ENCODE assay signal across 25 mouse cellular contexts in the genomic region with DNA sequence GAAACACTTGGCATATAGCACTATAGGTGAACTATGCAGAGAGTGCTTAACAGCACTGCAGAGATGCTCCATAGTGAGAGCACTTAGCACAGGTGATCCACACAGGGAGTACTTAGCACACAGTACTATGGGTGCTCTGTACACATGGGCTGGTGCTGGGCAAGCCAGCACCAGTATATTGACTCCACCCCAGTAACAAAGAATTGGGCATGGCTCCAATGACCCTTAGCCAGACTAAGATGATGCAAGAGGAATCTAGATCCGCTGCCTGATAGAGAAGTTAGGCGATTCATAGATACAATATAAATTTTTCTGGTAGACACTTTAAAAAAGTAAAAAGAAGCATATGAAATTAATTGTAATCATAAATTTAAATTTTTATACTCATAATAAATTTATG.
DNase-seq lines count a peak whose midpoint lies in the region; ATAC-seq and TF ChIP-seq lines count a peak whose summit lies in the region.
"Had no signal": no experiment of that assay in that cellular context is flagged by ENCODE, and none has a peak within 500 bp of the region (broad histone marks: within the 10 kb centered on the region; RNA-seq: fewer than 3 reads in every experiment).

No protein-coding gene starts in this region.

- H3K4me1 ChIP-seq in liver, adult 2 months (ENCODE audit: control insufficient read depth, insufficient read depth, low read length): peaks cover 8% of the 10 kb centered on the region; the same call in 1 of the 2 replicates
- no peaks in the 10 kb centered on the region for H3K4me1 ChIP-seq in lung, postnatal 0 days (ENCODE audit: insufficient read depth, low read depth, low read length)
- H3K4me1 ChIP-seq in forebrain, embryonic 14.5 days (ENCODE audit: control insufficient read depth, insufficient read depth, low read length): no peaks in the 10 kb centered on the region
- H3K4me1 ChIP-seq: embryonic facial prominence, embryonic 12.5 days; embryonic facial prominence, embryonic 15.5 days; heart, embryonic 12.5 days; heart, embryonic 15.5 days had no signal

- peak; percentile 7 for DNase-seq in adrenal gland, adult 2 months
- DNase-seq in adrenal gland, postnatal 25 days: no peak
- peak; percentile 93 for DNase-seq in liver, adult 2 months (ENCODE audit: extremely low read depth, low read depth, low spot score)
- no peak for DNase-seq in liver
- DNase-seq in lung, adult 18-20 months: peak; percentile 13 to 15
- DNase-seq in lung, postnatal 0 days (ENCODE audit: low spot score): no peak
- peak; percentile 22 for DNase-seq in MN1 (ENCODE audit: low spot score)
- no peak for DNase-seq in forebrain, embryonic 14.5 days (ENCODE audit: low spot score)
- DNase-seq: cerebellum, adult 11 months; cerebellum, adult 2 months; cerebellum, adult 9-11 months; cerebellum, postnatal 25 days; gastrocnemius, postnatal 25 days; heart, adult 18-20 months; heart, postnatal 10 days; heart, postnatal 36 days had no signal

- TF ChIP-seq POLR2A in liver, adult 2 months (IDR thresholded peaks at IDR 0.05; ENCODE audit: extremely low read depth, insufficient read depth, low read length): no peak

- H3K79me2 ChIP-seq in liver, adult 2 months (ENCODE audit: control insufficient read depth, insufficient read depth, low read length): no peaks in the 10 kb centered on the region

- no peak overlapping the region for H3K9ac ChIP-seq in liver, adult 2 months (ENCODE audit: low read depth, low read length)
- no peak overlapping the region for H3K9ac ChIP-seq in lung, postnatal 0 days (replicated peaks; ENCODE audit: low read depth)
- no peak overlapping the region for H3K9ac ChIP-seq in forebrain, embryonic 14.5 days (ENCODE audit: low read length)
- H3K9ac ChIP-seq: embryonic facial prominence, embryonic 12.5 days; embryonic facial prominence, embryonic 15.5 days; forebrain, embryonic 15.5 days; heart, embryonic 12.5 days; heart, embryonic 15.5 days; hindbrain, embryonic 13.5 days had no signal

- H3K4me3 ChIP-seq in liver, adult 2 months (ENCODE audit: insufficient read depth, low read depth, low read length): no peak overlapping the region
- no peak overlapping the region for H3K4me3 ChIP-seq in lung, postnatal 0 days (ENCODE audit: low read depth, low read length)
- no peak overlapping the region for H3K4me3 ChIP-seq in forebrain, embryonic 14.5 days (ENCODE audit: low read depth, low read length)
- H3K4me3 ChIP-seq: embryonic facial prominence, embryonic 12.5 days; embryonic facial prominence, embryonic 15.5 days; forebrain, embryonic 15.5 days; heart, embryonic 12.5 days; heart, embryonic 15.5 days; hindbrain, embryonic 10.5 days; hindbrain, embryonic 13.5 days had no signal

- no peaks in the 10 kb centered on the region for H3K9me3 ChIP-seq in lung, postnatal 0 days (ENCODE audit: low read length)
- no peaks in the 10 kb centered on the region for H3K9me3 ChIP-seq in forebrain, embryonic 14.5 days (replicated peaks; ENCODE audit: control insufficient read depth, low read length)
- H3K9me3 ChIP-seq: embryonic facial prominence, embryonic 12.5 days; embryonic facial prominence, embryonic 15.5 days; forebrain, embryonic 15.5 days; heart, embryonic 12.5 days; heart, embryonic 15.5 days; hindbrain, embryonic 10.5 days; hindbrain, embryonic 13.5 days had no signal

- no peak for ATAC-seq in lung, postnatal 0 days
- ATAC-seq in forebrain, embryonic 14.5 days: no peak
- ATAC-seq: forebrain, embryonic 15.5 days; hindbrain, embryonic 16.5 days; Patski had no signal

- TF ChIP-seq CTCF in liver, adult 2 months (IDR thresholded peaks at IDR 0.05; ENCODE audit: low read depth, low read length): no peak
- no peak for TF ChIP-seq CTCF in lung, postnatal 0 days (IDR thresholded peaks at IDR 0.05)

- no peak overlapping the region for H3K4me2 ChIP-seq in lung, postnatal 0 days (replicated peaks; ENCODE audit: low read depth, low read length)
- no peak overlapping the region for H3K4me2 ChIP-seq in forebrain, embryonic 14.5 days (ENCODE audit: low read length)
- H3K4me2 ChIP-seq: embryonic facial prominence, embryonic 12.5 days; embryonic facial prominence, embryonic 15.5 days; forebrain, embryonic 15.5 days; heart, embryonic 12.5 days; heart, embryonic 15.5 days; hindbrain, embryonic 13.5 days had no signal

- no peak for TF ChIP-seq EP300 in lung, postnatal 0 days (IDR thresholded peaks at IDR 0.05)

- H3K27me3 ChIP-seq in liver, adult 2 months (ENCODE audit: control insufficient read depth, insufficient read depth, low read length): no peaks in the 10 kb centered on the region
- no peaks in the 10 kb centered on the region for H3K27me3 ChIP-seq in lung, postnatal 0 days (replicated peaks; ENCODE audit: insufficient read depth, low read length)
- H3K27me3 ChIP-seq in forebrain, embryonic 14.5 days (replicated peaks; ENCODE audit: control insufficient read depth, insufficient read depth, low read length): no peaks in the 10 kb centered on the region
- H3K27me3 ChIP-seq: embryonic facial prominence, embryonic 12.5 days; embryonic facial prominence, embryonic 15.5 days; forebrain, embryonic 15.5 days; heart, embryonic 12.5 days; heart, embryonic 15.5 days; hindbrain, embryonic 13.5 days; Patski had no signal

- no peaks in the 10 kb centered on the region for H3K36me3 ChIP-seq in liver, adult 2 months (ENCODE audit: control insufficient read depth, insufficient read depth, low read length)
- H3K36me3 ChIP-seq in lung, postnatal 0 days (ENCODE audit: insufficient read depth, low read length): no peaks in the 10 kb centered on the region
- H3K36me3 ChIP-seq in forebrain, embryonic 14.5 days (ENCODE audit: control insufficient read depth, insufficient read depth, low read length): no peaks in the 10 kb centered on the region
- H3K36me3 ChIP-seq: embryonic facial prominence, embryonic 12.5 days; embryonic facial prominence, embryonic 15.5 days; forebrain, embryonic 15.5 days; heart, embryonic 12.5 days; heart, embryonic 15.5 days; hindbrain, embryonic 10.5 days; hindbrain, embryonic 13.5 days had no signal

- WGBS in liver, adult 2 months: 20% methylated on average over 2 of the region's 2 CpGs
- 71% methylated on average over 2 of the region's 2 CpGs for WGBS in lung, postnatal 0 days
- WGBS in forebrain, embryonic 14.5 days: 97% methylated on average over 2 of the region's 2 CpGs

- no peak overlapping the region for H3K27ac ChIP-seq in liver, adult 2 months (replicated peaks; ENCODE audit: insufficient read depth, low read depth, low read length)
- no peak overlapping the region for H3K27ac ChIP-seq in lung, postnatal 0 days (ENCODE audit: low read length)
- H3K27ac ChIP-seq in forebrain, embryonic 14.5 days (ENCODE audit: low read depth, low read length): no peak overlapping the region
- H3K27ac ChIP-seq: embryonic facial prominence, embryonic 12.5 days; embryonic facial prominence, embryonic 15.5 days; forebrain, embryonic 15.5 days; heart, embryonic 15.5 days; hindbrain, embryonic 10.5 days; hindbrain, embryonic 13.5 days had no signal

Comparison
In these comparisons a context has a peak if more than half of its experiments do, and no peak if none do; other contexts are left out.
1. DNase-seq: peak in adrenal gland, adult 2 months (single experiment), liver, adult 2 months (single experiment), lung, adult 18-20 months (2 of 2) and MN1 (single experiment); none in adrenal gland, postnatal 25 days (single experiment), liver (single experiment), lung, postnatal 0 days (single experiment) and forebrain, embryonic 14.5 days (single experiment).